Mouse (Mus musculus) stomach, postnatal 0 days (tissue): Measurements from ENCODE around the gene Fyb2.

ENCODE experiments used
- CTCF ChIP-seq: IDR thresholded peaks from 2 replicates; pipeline ENCODE4 v1.5.1; 2016; ENCODE audit warnings: antibody characterized with exemption, low read depth, mild to moderate bottlenecking, moderate library complexity
- EP300 ChIP-seq: optimal IDR thresholded peaks from 2 replicates; pipeline ENCODE3; 2016; ENCODE audit warnings: antibody characterized with exemption

GRCm38 (mm10) chr4:104913291-104914129 is at the start of gene Fyb2:
- TF ChIP-seq CTCF (no peak), EP300 (no peak)
